Mouse (Mus musculus) thymus, postnatal 0 days (tissue): ENCODE results near the gene Gna15. TPM values are rescaled to one million over a fixed set of nuclear protein-coding genes. Genes with fewer than 3 reads are reported as not detected.

Source experiments
- DNase-seq: peaks from one replicate; pipeline ENCODE4 v3.0.0-alpha.2; 2015; ENCODE audit warnings: low spot score
- polyA plus RNA-seq: library from polyadenylated mRNA; unstranded; fragments of >200 nt; fragmentation: Nextera tagmentation; extraction: Ambion mirVana; gene quantifications from 2 replicates; pipeline ENCODE4 v1.2.1, GENCODE M21; 2015

Gene Gna15
- polyA plus RNA-seq, 1 experiment from 2014 or later: 3.5 TPM

DNA sequence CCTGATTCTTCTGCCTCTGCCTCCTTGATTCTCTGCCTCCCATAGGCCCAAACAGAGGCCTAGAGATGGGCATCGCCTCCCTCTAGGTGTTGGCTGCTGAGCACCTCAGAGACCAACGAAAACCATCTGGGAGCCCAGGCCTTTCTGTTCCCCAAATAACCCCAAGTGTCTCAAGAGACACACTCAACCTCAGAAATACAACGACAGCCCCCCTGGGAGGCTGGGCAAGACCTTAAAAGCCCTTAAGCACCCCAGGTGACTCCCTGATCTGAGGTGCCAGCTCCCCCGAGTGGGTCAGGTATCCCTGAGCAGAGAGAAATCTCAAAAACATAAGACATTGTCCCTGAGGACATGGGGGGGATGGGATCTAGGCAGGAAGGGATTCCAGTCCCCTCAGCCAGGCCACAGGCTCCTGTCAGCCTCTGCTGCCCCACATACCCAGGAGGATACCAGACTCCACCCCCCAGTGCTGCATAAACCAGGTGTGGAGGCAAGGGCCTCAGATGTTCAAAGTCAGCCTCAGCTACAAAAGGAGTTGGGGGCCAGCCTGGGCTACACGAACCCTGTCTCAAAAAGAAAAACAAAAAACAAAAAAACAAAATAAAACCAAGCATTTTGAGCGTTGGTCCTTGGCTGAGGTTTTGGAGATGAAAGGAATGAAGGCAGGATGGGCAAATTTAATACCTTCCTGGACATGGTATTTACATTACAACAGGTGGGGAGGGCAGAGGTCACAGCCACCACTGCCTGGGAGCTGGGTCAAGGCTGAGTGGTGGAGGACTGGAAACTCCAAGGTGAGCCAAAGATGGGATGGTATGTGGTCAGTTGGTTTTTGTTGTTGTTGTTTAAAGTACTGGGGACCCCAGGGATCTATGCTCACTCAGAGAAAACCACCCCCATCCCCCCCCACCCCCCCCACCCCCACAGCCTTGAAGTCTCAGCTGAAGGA, 30.1 kb upstream of the Gna15 start:
- DNase-seq: no peak

DNA sequence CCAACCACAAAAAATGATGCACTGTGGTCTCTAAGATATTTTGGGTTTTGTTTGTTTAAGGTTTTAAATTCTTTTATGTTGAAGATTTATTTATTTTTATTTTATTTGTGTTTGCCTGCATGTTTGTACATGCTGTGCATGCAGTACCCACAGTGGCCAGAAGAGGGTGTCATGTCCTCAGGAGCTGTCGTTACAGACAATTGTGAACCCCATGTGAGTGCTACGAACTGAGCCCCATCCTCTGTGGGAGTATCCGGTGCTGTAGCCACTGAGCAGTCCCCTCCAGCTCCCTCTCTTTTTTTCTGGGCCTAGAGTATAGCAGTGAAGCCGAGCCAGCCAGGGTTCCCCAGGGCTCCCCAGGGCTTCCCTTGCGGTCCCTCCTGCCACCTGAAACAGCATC, 29.2 kb upstream of the Gna15 start:
- DNase-seq: peak; percentile 53

DNA sequence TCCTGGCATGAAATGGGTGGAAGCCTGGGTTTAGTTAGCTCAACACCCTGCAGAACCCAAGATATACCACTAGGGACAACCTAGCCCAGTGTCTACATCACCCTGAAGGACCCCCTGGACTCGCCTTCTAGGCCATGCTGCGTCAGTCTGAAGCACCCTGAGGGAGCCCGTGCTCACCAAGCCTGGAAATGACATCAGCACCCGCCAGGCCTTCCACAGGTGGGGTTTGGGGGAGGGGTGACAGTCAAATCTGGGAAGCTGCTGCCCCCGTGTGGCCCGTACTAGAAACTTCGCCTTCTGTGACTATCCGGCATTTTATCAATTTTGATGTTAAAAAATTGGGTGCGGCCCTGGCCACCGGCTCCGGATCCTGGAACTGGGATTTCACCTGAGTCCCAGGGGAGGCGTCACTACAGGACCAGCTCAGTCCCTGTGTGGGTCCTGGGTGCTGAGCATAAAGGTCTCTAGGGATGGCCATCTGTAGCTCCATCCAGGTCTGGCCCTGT, 27.6 kb upstream of the Gna15 start:
- DNase-seq: peak; percentile 94

DNA sequence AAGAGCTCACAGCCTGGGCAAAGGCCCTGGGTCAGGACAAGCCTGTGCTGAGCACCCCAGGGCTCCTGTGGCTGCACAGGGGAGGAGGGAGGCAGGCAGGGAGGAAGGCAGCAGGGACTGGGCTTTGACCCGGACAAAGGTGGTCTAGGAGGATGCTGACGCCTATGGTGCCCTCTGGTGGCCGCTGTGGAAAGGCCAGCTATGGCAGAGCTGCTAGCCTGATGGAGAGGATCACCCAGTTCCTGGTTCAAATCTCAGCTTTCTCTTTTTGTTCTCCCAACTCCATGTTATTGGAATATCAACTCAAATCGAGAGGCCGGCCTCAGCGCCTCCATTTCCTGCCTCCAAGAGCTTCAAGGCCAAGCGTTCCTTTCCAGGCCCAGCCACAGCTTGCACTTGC, 26.2 kb upstream of the Gna15 start:
- DNase-seq: peak; percentile 75

DNA sequence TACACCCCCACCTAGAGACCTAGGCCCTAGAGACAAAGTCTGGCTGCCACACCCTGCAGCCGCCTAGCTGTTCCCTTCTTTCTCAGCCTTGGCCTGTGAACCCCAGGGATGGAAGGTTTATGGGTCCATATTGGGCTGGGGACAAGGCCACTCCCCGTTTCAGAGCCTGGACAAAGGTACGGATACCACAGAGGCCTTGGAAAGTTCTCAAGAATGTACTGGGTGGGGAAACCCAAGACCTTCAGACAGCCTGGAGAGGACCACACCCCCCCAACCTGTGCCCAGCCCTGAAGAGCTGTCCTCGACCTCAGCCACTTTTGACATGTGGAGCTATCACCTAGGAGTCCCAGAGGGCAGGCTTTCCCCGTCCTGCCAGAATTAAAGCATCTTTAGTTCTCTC, 24.9 kb upstream of the Gna15 start:
- no peak for DNase-seq

DNA sequence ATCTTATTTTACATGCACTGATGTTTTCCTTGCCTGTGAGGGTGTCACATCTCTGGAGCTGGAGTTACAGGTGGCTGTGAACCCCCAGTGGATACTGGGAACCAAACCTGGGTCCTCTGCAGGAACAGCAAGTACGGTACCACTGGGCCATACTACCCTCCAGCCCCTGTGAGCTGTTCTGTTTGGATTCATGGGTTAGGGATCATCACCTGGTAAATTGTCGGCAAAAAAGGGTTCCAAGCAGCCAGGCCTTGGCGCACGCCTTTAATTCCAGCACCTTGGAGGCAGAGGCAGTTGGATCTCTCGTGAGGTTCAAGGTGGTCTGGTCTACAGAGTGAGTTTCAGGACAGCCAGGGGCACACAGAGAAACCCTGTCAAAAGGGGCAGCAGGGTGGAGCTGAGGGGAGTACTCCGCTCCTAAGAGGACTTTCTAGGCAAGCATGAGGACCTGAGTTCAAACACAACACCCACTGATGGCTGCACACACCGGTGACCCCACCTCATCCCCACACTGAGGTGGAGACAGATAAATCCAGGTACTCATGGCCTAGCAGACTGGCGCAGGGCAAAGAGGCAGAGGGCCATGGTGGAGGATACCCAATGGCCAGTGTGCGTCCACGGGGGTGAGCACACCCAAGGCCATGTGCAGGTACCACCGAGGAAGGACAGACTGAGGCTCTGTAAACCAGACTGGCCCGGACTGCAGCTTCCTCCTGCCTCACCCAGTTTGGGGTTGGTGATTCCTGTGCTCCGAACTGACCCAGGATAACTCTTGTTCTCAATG, 23.0 kb upstream of the Gna15 start:
- DNase-seq: no peak

DNA sequence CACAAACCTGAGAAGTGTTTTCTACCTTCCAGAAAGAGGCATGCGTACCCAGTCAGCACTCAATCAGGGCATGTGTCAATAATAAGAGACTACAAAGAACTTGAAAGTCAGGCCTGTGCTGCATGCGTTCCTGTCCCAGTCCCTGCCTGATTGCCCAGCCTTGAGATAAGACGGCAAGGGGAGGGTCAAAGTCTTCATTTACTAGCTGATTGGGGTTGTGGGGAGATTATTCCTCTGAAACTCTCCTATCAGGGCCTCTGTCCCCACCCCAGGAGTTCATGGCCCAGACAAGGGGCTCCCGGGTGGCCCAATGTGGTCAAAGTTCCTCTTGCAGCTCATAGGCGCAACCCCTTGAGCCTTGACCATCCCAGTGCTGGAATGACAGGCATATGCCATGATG, 22.3 kb upstream of the Gna15 start:
- DNase-seq: no peak

DNA sequence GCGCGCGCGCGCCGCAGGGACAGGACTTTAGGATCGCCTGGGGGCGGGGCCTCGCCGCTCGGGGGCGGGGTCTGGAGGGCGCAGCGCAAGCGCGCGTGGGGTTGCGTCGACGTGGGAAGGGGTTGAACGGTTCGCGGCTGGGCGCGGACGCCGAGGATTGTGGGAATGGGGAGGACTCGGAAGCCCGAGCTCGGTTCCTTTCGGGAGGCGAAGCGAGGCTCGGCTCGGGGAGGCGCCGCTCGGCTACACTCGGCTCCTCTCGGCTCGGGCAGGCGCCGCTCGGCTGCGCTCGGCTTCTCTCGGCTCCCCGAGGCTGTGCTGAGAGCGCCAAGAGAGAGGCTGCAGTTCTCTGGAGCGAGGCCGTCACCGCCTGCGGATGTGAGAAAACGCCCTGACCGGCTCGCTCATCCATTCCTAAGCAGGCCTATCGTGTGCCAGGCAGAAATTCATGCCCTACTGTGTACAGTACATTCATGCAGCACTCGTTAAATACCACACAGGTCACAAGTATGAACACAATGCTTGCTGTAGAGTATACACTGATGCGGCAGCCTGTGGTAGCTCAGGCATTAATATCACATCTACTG, 21.2 kb upstream of the Gna15 start, which contains the start of gene Gna11:
Gene Gna11 (minus strand): TSS at position 30 of the 587 bp plus-strand sequence.
- peak; percentile 100 for DNase-seq

DNA sequence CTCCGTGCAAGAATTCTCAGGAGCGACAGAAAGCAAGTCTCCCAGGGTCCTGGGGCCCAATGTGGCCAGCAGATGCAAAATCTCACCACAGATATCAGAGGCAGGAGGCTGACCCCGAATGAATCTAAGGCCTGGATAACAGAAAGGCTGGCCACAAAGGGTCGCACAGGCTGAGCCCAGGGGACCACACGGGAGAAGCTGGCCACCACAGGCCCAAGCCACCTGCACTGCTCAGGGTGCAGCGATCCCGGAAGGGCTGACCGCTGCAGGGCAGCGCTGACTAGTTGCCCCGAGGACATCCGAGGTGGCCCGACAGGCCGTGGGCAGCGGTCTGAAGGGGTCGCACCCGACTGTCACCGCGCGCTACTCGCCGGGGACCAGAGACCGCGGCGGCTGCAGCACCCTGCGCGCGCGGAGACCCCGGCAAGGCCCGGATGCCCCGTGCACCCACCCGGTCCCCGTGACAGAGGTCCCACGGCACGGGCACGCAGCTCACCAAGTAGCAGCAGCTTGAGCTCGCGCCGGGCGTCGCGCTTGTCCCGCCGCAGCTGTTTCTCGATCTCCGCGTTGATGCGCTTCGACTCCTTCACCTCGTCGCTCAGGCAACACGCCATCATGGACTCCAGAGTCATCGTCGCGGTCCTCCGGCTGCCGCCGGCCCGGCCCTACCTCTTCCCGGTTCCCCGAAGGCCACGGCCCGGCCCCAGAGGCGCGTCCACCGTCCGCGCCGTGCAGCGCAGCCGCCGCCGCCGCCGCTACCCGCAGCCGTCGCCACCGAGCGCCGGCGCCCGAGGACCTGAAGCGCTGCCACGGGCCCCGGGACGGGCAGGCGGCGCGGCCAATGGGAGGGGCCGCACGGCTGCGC, 20.5 kb upstream of the Gna15 start:
- no peak for DNase-seq

DNA sequence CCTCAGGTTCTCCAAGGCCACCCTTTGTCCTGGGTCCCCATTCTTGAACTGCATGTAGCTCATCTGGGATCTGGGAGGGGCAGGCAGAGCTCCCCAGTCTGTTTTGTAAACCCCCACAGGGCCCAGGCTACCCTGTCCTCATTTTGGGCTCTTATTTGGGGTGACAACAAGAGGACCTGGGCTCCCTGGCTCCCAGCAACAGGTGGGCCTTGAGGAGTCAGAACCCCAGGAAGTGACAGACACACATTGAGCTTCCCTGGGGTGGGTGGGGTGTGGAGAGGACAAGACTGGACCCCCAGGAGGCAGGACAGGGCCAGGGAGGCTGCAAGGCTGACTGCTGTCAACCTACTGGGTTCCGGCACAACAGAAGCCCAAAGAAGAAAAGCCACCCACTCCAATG, 19.6 kb upstream of the Gna15 start:
- DNase-seq: no peak

DNA sequence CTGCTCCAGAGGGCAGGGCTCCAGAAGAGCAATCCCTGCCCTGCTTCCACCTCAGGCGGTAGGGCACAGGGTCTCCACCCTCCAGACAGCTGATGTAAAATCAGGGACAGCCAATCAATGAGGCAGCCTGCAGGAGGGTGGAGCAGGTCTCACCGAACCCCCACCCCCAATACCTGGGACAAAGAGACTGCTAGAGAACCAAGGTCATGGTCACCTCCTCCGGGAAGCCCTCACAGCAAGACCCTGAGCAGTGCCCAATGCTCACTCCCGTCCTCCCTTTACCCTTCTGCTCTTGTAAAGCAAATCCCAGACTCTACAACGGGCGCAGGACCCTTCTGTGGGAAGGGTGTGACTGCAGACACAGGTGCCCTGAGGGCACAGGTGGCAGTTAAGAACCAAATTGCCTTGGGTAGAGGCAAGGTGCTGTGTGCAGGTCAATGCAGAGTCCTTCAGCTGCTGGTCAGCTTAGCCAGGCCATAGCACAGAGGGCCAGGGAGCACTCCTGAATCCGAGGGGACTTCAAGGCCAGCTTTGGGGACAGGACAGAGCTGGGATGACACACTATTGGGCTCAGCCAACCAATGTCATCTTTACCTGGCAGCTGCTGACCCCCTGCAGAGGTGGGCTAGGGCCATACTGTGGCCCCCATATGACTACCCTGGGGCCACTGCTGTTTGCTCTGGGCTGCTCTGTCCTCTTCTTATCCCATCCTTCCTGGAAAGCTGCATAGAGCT, 18.9 kb upstream of the Gna15 start:
- no peak for DNase-seq

DNA sequence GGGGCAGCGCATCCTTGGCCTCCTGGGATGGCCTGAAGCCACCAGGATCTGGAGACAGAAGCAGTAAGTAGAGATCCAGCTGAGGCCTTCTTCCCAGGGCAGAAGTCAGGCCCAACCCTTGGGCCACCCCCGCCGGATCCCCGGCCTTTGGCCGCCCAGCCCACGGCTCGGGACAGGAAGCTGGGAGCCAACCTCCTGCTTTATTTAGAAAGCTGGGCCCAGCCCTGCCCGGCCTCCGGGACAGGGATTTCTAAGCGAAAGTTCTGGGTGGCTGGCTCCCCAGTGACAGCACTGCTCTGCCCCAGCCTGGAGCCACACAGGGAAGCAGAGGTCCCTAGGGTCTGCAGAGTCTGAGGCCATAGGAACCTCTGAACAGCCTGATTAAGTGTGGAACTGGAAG, 17.8 kb upstream of the Gna15 start:
- DNase-seq: no peak

DNA sequence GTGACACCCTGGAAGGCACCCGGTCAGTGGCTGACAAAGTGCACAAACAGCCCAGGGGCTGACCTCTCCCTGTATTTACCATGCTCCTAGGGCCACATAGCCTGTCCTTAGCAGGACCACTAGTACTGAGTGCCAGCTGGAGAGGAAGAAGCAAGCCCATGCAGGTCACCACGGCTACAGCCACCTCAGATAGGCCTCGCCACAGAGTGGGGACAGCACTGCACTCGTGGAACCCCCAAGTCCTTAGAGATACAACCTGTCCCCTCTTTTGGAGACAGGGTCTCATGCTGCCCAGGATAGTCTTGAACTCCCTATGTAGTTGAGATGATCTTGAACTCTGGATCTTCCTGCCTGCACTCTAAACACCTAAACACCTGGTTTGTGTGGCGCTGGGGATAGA, 17.3 kb upstream of the Gna15 start:
- no peak for DNase-seq

DNA sequence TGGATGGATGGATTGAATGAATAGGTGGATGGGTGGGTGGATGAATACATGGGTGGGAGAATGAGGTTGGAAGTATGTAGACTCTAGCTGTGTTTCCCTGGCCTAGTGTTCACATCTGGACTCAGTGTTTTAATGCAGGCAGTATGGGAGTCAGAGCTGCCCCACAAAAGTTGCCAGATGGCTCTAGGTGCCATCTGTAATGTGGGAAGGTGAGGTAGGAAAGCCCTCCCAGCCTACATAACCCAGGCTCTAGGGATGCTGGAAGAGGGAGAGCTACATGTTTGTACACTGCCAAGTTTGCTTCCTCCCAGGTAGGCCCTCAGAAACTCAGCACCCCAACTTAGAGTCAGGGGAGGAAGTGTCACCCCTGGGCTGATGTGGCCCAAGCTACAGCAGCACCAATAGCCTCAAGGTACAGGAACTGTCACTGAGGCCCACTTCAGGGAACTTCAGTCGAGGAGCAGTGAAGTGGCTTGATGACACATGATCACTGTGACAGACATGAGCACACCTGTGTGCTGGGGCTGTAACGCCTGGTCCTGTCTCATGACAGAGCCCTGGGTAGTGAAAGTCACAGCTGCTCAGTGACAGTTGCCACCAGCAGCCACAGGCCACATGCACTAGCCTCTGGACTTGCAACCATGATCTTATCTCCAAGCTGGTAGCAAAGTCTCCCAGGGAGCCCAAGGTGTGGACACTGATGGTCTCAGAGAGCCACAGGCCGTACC, 14.5 kb upstream of the Gna15 start:
- peak; percentile 69 for DNase-seq

DNA sequence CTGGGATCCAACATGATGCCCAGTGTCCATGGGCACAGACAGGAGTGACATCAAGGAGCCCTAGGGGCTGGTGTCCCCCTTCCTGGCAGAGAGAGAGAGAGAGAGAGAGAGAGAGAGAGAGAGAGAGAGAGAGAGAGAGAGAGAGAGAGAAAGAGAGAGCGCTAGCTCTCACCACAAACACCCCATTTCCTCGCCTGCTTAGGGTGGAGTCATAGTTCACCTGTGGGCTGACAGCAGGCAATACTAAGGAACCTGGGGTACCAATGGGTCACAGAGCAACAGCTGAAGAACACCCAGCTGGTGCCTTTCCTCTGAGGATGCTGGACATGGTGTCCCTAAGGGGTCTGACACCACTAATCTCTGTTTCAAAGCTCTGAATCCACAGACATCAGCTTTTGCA, 13.4 kb upstream of the Gna15 start:
- peak; percentile 40 for DNase-seq

DNA sequence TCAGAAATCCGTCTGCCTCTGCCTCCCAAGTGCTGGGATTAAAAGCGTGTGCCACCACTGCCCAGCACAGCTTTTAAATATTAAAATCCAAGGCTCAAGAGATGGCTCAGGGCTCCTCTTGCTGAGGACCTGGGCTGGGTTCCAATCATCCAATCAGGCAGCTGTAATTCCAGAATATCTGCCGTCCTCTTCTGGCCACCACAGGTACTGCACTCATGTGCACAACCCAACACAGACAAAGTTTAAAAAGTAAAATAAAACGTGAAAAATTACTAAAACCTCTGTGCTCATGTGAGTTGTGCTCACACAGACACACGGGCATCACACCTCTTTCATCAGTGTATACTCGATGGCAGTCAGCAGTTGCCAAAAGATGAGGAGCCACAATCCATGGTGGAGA, 12.7 kb upstream of the Gna15 start:
- peak; percentile 26 for DNase-seq

DNA sequence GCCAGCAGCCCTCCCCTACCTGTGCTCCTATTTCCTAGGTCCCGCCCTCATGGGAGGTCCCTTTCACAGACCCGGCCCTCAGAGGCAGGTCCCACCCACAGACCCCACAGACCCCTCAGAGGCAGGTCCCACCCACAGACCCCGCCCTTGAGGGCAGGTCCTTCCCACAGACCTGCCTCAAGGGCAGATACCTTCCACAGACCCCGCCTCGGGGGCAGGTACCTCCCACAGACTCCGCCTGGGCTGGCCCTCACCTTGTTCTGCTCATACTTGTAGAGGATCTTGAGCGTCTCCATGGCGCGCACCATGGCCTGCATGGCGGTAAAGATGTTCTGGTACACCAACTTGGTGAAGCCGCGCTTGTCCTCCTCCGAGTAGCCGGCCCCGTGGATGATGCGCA, 10.8 kb upstream of the Gna15 start:
- no peak for DNase-seq

DNA sequence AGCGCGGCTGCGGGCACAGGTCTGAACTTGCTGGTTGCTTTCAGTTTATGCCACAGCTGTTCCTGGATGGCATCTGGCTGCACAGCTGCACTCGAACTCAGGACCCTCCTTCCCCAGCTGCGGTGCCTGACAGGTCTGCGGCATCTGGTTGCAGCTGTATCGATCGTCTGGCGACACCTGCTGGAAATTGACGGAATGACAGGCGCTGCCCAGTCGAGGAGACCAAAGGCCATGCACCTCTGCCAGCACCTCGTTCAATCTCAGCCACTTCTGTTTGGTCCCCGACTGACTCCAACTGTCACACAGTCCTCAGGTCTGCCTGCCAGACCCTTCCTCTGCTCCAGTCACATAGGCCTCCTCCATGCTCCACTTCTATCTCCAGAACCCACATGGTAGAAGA, 2.8 kb upstream of the Gna15 start:
- peak; percentile 85 for DNase-seq

DNA sequence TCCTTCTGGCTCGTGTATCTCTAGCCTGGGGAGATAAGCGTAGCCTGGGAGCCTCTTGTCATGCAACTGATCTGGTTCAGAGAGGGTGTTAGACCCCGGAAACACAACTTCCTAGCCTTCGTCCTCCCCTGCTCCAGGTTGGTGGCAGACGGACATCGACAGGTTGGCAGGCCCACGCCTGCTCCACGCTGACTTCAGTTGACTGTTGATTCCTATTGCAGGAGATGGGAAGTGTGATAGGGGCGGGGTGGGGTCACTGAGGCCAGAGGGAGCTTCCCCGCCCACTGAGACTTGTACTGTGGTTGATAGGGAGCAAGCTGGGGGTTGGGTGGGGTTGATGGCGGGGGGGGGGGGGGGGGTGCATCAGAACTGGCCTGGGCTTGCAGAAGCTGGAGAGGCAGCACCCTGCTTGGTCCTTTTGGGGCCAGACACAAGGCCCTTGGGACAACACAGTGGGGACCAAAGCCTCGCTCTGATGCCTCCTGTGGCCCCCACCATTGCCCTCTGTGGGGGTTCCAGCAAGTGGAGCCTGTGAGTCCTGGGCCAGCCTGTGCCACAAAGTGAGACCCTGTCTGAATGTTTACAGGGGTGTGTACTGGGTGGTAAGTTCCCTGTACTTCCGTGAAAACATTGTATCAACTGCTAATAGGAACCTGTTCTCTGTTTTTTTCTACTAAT, 1.1 kb upstream of the Gna15 start:
- no peak for DNase-seq
